Mouse (Mus musculus): ENCODE measurements around the gene Jmjd7. TPM values are rescaled to one million over a fixed set of nuclear protein-coding genes. Genes with fewer than 3 reads are reported as not detected.

Jmjd7 gene
- total RNA-seq (2021), result 8.3 and 12.1 TPM in 2 replicates
- long read RNA-seq, experiment 1, transcript Jmjd7-201 (8 exons, 1,373 nt), result major isoform, 9 of 11 reads
- long read RNA-seq, experiment 1, partial matches to known transcripts, result 0 of 11 reads
- long read RNA-seq, experiment 1, other reads (novel, unspliced or antisense), result 2 of 11 reads
- long read RNA-seq, experiment 2, transcript Jmjd7-201 (8 exons, 1,373 nt), result major isoform, 7 of 8 reads
- long read RNA-seq, experiment 2, partial matches to known transcripts, result 1 of 8 reads
- long read RNA-seq, experiment 2, other reads (novel, unspliced or antisense), result 0 of 8 reads

GRCm38 (mm10) chr2:120026984-120027949, at the start of gene Jmjd7, which contains the start of gene Gm28042:
Gene Jmjd7 (plus strand): TSS chr2:120027483.
Gene Gm28042 (plus strand): TSS chr2:120027493.
- DNase-seq, result peak; percentile 98

GRCm38 (mm10) chr2:119980343-119980986, 46.8 kb upstream of the Jmjd7 start:
- DNase-seq, result no peak

- no peak for DNase-seq
Observed at GRCm38 (mm10) chr2:119981631-119982030, 45.7 kb upstream of the Jmjd7 start.

GRCm38 (mm10) chr2:119985871-119986270, 41.4 kb upstream of the Jmjd7 start:
- DNase-seq, result no peak

- DNase-seq, result no peak
Observed at GRCm38 (mm10) chr2:119986369-119986768, 40.9 kb upstream of the Jmjd7 start.

- DNase-seq, result no peak
Observed at GRCm38 (mm10) chr2:119987441-119987840, 39.8 kb upstream of the Jmjd7 start.

- no peak for DNase-seq
Observed at GRCm38 (mm10) chr2:119988952-119989351, 38.3 kb upstream of the Jmjd7 start.

- no peak for DNase-seq
Observed at GRCm38 (mm10) chr2:119990881-119991280, 36.4 kb upstream of the Jmjd7 start.

- no peak for DNase-seq
Observed at GRCm38 (mm10) chr2:119992349-119992748, 34.9 kb upstream of the Jmjd7 start.

GRCm38 (mm10) chr2:119993515-119993914, 33.8 kb upstream of the Jmjd7 start:
- DNase-seq, result no peak

GRCm38 (mm10) chr2:119994839-119995238, 32.4 kb upstream of the Jmjd7 start:
- DNase-seq, result no peak

GRCm38 (mm10) chr2:119995391-119996281, 31.6 kb upstream of the Jmjd7 start:
- no peak for DNase-seq

GRCm38 (mm10) chr2:119997354-119997753, 29.9 kb upstream of the Jmjd7 start:
- DNase-seq, result no peak

- no peak for DNase-seq
Observed at GRCm38 (mm10) chr2:119999731-120000130, 27.6 kb upstream of the Jmjd7 start.

GRCm38 (mm10) chr2:120000882-120001584, 26.2 kb upstream of the Jmjd7 start:
- peak; percentile 28 for DNase-seq

GRCm38 (mm10) chr2:120001956-120002355, 25.3 kb upstream of the Jmjd7 start:
- no peak for DNase-seq

- DNase-seq, result no peak
Observed at GRCm38 (mm10) chr2:120003970-120004369, 23.3 kb upstream of the Jmjd7 start.

GRCm38 (mm10) chr2:120006696-120007095, 20.6 kb upstream of the Jmjd7 start:
- DNase-seq, result peak; percentile 39

- peak; percentile 68 for DNase-seq
Observed at GRCm38 (mm10) chr2:120007680-120008210, 19.5 kb upstream of the Jmjd7 start.

GRCm38 (mm10) chr2:120008672-120009071, 18.6 kb upstream of the Jmjd7 start:
- DNase-seq, result no peak

Measured in adrenal gland, postnatal 14 days (tissue).